Mouse (Mus musculus): ENCODE results near the gene Spice1.
A peak's percentile ranks its signal among the peaks of the same experiment; 100 is the strongest.

DNA sequence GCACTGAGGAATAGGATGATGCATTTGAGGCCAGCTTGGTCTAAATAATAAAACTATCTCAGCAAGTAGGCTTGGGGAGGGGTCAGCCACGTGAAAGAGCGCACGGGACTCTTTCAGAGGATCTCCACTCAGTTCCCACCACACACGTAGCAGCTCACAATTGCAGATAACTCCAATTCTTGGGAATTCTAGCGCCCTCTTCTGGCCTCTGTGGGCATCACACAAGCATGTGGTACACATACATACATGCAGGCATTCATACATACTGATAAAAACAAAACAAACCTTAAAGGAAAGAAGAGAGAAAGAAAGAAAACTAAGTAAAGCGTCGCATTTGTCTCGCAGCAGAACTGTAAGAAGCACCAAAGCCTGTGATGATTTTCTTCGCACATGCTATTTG lies 16.3 kb upstream of the Spice1 start:
- TF ChIP-seq CTCF (IDR thresholded peaks at IDR 0.05; ENCODE audit: low read depth) (peak; percentile 40; the same call in 1 of the 2 replicates), EP300 (IDR thresholded peaks at IDR 0.05; ENCODE audit: low read depth) (no peak)
